Mouse (Mus musculus): ENCODE results near the gene Nkx6-2. TPM values are rescaled to one million over a fixed set of nuclear protein-coding genes. Genes with fewer than 3 reads are reported as not detected.

The Nkx6-2 gene
- polyA plus RNA-seq, 1 experiment: 12.6 TPM

DNA sequence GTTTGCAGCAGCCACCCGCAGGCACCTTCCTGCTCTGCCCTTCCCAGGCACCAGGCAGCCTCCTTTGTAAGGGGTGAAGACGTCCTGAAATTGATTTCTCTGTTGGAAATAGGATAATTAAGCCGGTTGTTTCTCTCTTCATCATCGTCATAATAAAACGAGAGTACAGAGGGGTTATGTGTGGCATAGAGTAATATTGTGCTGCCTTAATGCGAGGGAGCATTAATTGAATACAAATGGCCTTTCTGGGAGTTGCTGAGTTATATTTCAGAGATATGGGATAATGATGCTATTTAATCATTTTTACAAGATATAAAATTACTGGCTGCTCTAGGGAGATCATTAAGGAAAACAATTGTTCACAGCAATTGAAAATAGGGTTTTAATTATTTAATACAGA is 12.7 kb upstream of the Nkx6-2 start:
- no peak overlapping the region for H3K27ac ChIP-seq (ENCODE audit: control insufficient read depth, insufficient read depth, low read length)
- no peak overlapping the region for H3K4me3 ChIP-seq (ENCODE audit: control insufficient read depth, insufficient read depth, low read length)
- H3K27me3 ChIP-seq (ENCODE audit: control insufficient read depth, insufficient read depth, low read length): no peaks in the 10 kb centered on the region
- TF ChIP-seq POLR2A (IDR thresholded peaks at IDR 0.05; ENCODE audit: control insufficient read depth, extremely low read depth, insufficient read depth, low read length, poor library complexity): no peak
- DNase-seq: no peak
- no peaks in the 10 kb centered on the region for H3K4me1 ChIP-seq (replicated peaks; ENCODE audit: control insufficient read depth, insufficient read depth, low read length)
- H3K36me3 ChIP-seq (ENCODE audit: control insufficient read depth, insufficient read depth, low read length): no peaks in the 10 kb centered on the region
- WGBS: 73% methylated on average over 6 of the region's 6 CpGs

DNA sequence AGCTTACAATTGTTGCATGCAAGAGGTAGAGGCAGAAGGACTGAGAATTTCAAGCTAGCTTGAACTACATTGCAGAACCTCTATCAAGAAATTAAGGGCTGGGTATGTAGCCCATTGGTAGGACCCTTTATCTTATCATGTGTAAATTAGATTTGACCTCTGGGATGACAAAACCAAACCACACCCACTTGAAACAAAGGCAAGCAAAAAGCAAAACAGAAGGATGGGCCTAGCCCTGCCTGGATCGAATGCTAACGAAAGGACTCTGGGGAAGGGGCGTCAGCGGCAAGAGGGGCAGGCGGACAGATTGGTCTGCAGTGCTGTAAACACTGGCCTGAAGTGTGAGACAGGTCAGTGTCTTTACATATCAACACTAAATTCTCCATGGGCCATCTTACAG is 8.7 kb upstream of the Nkx6-2 start:
- 95% methylated on average over 5 of the region's 5 CpGs for WGBS

DNA sequence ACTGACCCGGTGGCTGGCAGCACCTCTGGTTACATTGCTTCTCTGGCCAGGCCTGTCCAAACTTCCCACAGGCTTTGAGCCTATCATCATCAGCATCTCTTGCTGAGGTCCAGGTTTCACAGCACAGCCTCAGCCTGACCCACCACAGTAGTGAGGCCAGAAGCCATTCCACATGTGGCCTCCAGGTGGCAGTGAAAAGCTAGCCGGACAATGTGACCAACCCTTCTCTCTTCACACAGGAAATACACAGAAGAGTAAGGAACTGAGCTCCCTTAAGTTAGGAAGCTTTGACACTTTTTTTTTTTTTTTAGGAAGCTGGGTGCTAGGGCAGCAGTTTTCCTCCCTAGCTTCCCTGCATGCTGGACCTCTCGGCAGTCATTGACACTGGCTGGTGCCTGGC is 7.7 kb upstream of the Nkx6-2 start:
- Histone ChIP-seq H3K36me3 (ENCODE audit: control insufficient read depth, insufficient read depth, low read length) (no peaks in the 10 kb centered on the region), H3K27ac (ENCODE audit: control insufficient read depth, insufficient read depth, low read length) (no peak overlapping the region), H3K4me3 (ENCODE audit: control insufficient read depth, insufficient read depth, low read length) (no peak overlapping the region), H3K4me1 (replicated peaks; ENCODE audit: control insufficient read depth, insufficient read depth, low read length) (no peaks in the 10 kb centered on the region), H3K27me3 (ENCODE audit: control insufficient read depth, insufficient read depth, low read length) (peaks cover 10% of the 10 kb centered on the region; the same call in 1 of the 2 replicates)
- TF ChIP-seq POLR2A (IDR thresholded peaks at IDR 0.05; ENCODE audit: control insufficient read depth, extremely low read depth, insufficient read depth, low read length, poor library complexity): no peak
- TF ChIP-seq CTCF (IDR thresholded peaks at IDR 0.05; ENCODE audit: borderline replicate concordance, control insufficient read depth, extremely low read depth, insufficient read depth, low read length, poor library complexity): peak; percentile 44; the same call in 1 of the 2 replicates
- 46% methylated on average over 3 of the region's 3 CpGs for WGBS
- DNase-seq: peak; percentile 31

More for the DNA sequence above, 8.7 kb upstream of the Nkx6-2 start:
- no peaks in the 10 kb centered on the region for H3K4me1 ChIP-seq (replicated peaks; ENCODE audit: control insufficient read depth, insufficient read depth, low read length)
- no peaks in the 10 kb centered on the region for H3K36me3 ChIP-seq (ENCODE audit: control insufficient read depth, insufficient read depth, low read length)
- no peak overlapping the region for H3K4me3 ChIP-seq (ENCODE audit: control insufficient read depth, insufficient read depth, low read length)
- TF ChIP-seq CTCF (IDR thresholded peaks at IDR 0.05; ENCODE audit: borderline replicate concordance, control insufficient read depth, extremely low read depth, insufficient read depth, low read length, poor library complexity): no peak
- TF ChIP-seq POLR2A (IDR thresholded peaks at IDR 0.05; ENCODE audit: control insufficient read depth, extremely low read depth, insufficient read depth, low read length, poor library complexity): no peak
- no peak overlapping the region for H3K27ac ChIP-seq (ENCODE audit: control insufficient read depth, insufficient read depth, low read length)
- H3K27me3 ChIP-seq (ENCODE audit: control insufficient read depth, insufficient read depth, low read length): 0 out of 2 replicates have a peak, but pooled peaks cover 3% of the 10 kb centered on the region
- no peak for DNase-seq

DNA sequence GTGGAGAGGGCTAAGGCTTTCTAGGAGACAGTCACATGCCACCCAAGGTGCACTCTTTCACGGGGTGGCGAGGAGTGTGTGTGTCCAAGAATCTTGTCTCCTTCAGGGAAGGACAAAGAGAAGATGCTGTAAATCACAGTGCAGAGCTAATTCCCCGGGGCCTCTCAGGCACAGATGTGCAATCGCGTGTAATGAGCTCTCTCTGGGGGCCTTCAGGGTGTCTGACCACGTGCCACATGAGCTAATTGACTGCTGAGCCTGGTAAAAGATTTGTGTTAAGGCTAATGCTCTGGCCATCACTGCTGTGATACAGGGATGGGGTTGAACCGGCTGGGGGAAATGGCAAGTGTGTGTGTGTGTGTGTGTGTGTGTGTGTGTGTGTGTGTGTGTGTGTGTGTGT is 5.3 kb upstream of the Nkx6-2 start:
- 45% methylated on average over 7 of the region's 7 CpGs for WGBS
- H3K27me3 ChIP-seq (ENCODE audit: control insufficient read depth, insufficient read depth, low read length): peaks cover 15% of the 10 kb centered on the region; the same call in 1 of the 2 replicates
- H3K36me3 ChIP-seq (ENCODE audit: control insufficient read depth, insufficient read depth, low read length): no peaks in the 10 kb centered on the region
- H3K4me3 ChIP-seq (ENCODE audit: control insufficient read depth, insufficient read depth, low read length): no peak overlapping the region
- TF ChIP-seq CTCF (IDR thresholded peaks at IDR 0.05; ENCODE audit: borderline replicate concordance, control insufficient read depth, extremely low read depth, insufficient read depth, low read length, poor library complexity) (no peak), POLR2A (IDR thresholded peaks at IDR 0.05; ENCODE audit: control insufficient read depth, extremely low read depth, insufficient read depth, low read length, poor library complexity) (no peak)
- no peak for DNase-seq
- H3K27ac ChIP-seq (ENCODE audit: control insufficient read depth, insufficient read depth, low read length): no peak overlapping the region
- H3K4me1 ChIP-seq (replicated peaks; ENCODE audit: control insufficient read depth, insufficient read depth, low read length): no peaks in the 10 kb centered on the region

DNA sequence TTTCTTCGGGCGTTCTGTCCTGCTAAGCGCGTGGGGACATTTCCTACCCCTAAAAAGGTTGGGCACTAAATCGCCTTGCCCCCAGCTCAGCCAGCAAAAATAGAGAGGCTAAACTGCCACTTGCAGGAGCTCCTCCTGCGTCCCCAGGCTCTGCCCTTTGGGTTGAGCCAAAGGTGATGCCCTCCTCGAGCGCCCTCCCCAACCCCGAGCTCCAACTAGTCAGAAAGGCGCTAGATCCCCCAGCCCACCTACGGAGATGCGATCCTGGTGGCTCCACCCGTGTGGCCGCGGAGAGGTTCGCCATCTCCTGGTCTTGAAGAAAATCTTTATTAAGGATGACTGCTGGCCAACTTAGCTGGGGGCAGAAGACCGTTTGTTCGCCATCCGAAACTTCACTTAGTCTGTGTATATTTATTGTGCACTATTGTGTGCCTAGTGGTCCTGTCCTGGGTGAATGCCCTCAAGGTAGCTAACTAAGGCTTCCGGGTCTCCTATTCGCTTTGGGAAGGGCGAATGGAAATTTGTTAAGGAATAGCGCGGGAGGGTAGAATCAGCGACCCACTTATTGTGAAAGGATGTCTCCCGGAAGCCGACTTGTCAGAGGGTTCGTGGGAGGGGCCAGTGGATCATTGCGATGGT is 2.7 kb upstream of the Nkx6-2 start:
- TF ChIP-seq POLR2A (IDR thresholded peaks at IDR 0.05; ENCODE audit: control insufficient read depth, extremely low read depth, insufficient read depth, low read length, poor library complexity): no peak
- no peak for TF ChIP-seq CTCF (IDR thresholded peaks at IDR 0.05; ENCODE audit: borderline replicate concordance, control insufficient read depth, extremely low read depth, insufficient read depth, low read length, poor library complexity)
- Histone ChIP-seq H3K27me3 (ENCODE audit: control insufficient read depth, insufficient read depth, low read length) (peaks cover 19% of the 10 kb centered on the region; the same call in 1 of the 2 replicates), H3K36me3 (ENCODE audit: control insufficient read depth, insufficient read depth, low read length) (no peaks in the 10 kb centered on the region), H3K4me1 (replicated peaks; ENCODE audit: control insufficient read depth, insufficient read depth, low read length) (no peaks in the 10 kb centered on the region), H3K27ac (ENCODE audit: control insufficient read depth, insufficient read depth, low read length) (no peak overlapping the region), H3K4me3 (ENCODE audit: control insufficient read depth, insufficient read depth, low read length) (no peak overlapping the region)
- no peak for DNase-seq
- 10% methylated on average over 29 of the region's 29 CpGs for WGBS

DNA sequence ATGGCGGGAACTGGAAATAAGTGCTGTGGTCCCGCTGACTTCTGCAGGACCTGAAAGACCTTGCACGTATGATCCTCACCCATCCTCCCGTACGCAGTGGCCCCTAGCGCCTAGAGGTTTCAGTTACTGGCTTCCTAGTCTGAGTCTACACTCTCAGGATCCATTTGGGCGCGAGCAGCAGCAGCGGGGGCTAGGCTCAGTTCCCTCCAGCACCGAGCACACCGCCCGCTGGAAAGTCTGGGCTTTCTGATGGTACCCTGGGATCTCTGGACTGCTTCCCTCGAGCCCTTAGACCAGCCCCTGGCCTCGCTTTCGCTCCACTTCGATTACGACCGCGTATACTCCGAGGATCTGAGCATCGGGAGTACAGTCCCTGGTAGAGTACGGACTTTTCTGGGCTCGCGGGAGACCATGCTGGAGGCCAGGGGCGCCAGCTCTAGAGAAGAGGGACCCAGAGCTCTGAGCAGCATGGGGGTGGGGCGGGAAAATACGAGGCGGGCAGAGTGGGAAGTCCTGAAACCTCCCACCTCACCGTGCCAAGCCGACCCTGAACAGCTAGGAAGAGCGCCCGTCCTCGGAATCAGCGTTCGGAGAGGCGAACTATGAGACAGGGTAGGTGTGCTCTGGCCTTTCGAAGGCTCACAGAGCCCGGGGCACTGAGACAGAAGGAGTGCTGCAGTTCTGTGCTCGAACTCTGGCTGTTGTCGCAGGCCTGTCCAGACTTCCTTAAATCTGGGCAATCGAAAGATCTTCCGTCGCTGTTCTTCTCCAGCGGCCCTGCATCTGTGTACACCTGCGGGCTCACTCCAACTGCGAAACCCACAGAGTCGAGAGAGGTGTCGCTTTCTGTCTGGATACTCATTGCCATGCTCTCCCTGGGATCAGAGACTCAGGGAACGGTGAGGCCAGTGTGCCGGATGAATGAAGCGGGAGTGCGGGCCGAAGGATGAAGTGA is 1.9 kb upstream of the Nkx6-2 start:
- 5% methylated on average over 53 of the region's 53 CpGs for WGBS
- H3K4me1 ChIP-seq (replicated peaks; ENCODE audit: control insufficient read depth, insufficient read depth, low read length): no peaks in the 10 kb centered on the region
- no peak for DNase-seq
- H3K27me3 ChIP-seq (ENCODE audit: control insufficient read depth, insufficient read depth, low read length): peaks cover 19% of the 10 kb centered on the region; the same call in 1 of the 2 replicates
- no peak overlapping the region for H3K4me3 ChIP-seq (ENCODE audit: control insufficient read depth, insufficient read depth, low read length)
- no peaks in the 10 kb centered on the region for H3K36me3 ChIP-seq (ENCODE audit: control insufficient read depth, insufficient read depth, low read length)
- TF ChIP-seq CTCF (IDR thresholded peaks at IDR 0.05; ENCODE audit: borderline replicate concordance, control insufficient read depth, extremely low read depth, insufficient read depth, low read length, poor library complexity) (no peak), POLR2A (IDR thresholded peaks at IDR 0.05; ENCODE audit: control insufficient read depth, extremely low read depth, insufficient read depth, low read length, poor library complexity) (no peak)
- H3K27ac ChIP-seq (ENCODE audit: control insufficient read depth, insufficient read depth, low read length): no peak overlapping the region
